Comparison of ENCODE assay signal across 10 mouse cellular contexts in the genomic region with DNA sequence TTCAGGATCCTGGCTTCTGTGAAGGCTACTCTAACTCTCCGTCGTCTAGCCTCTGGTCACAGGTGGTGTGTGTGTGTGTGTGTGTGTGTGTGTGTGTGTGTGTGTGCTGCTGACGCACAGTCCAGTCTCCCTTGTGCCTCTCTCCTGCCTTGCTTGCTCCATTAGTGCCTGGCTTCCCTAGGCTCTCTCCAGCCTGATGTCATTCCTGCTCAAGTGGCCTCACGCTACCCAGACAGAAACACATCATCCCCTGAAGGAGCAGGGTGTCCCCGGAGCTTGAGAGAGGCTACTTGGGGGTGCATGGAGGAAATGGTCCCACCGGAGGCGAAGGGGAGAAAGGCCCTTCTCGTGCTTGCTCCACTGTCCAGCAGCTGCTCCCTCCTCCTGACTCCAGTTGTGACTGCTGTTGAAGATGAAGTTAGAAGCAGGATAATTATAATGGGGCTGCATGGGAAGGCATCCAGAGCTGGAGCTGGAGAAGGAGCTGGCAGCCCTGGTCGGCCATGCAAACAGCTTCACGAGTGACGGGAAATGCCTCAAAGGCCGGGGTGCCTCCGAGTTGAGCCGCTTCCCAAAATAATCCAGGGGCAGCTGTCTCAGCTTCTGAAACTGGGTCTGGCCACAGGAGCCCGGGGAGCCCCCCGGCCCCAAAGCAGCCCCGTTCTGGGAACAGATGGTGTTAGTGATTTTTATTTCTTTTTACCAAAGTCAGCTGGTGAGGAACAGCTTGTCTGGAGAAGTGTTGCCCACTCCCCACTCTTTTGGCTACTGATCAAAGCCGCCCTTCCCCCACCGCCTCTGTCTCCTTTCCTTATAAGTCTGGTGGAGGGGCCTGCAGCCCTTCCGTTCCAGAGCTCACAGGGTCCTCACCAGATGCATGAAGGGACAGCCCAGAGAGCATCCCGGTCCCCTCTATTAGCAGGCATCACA. TPM values are rescaled to one million over a fixed set of nuclear protein-coding genes. Genes with fewer than 3 reads are reported as not detected.
DNase-seq lines count a peak whose midpoint lies in the region; ATAC-seq lines count a peak whose summit lies in the region.
"Had no signal": no experiment of that assay in that cellular context is flagged by ENCODE, and none has a peak within 500 bp of the region (broad histone marks: within the 10 kb centered on the region; RNA-seq: fewer than 3 reads in every experiment).

No protein-coding gene starts in this region.

- H3K9me3 ChIP-seq in forebrain, embryonic 12.5 days = peaks cover 12% of the 10 kb centered on the region; the same call in 1 of the 2 replicates
- no peaks in the 10 kb centered on the region; the same call in 1 of the 2 replicates for H3K9me3 ChIP-seq in forebrain, embryonic 11.5 days (ENCODE audit: control insufficient read depth, low read length)

- WGBS in forebrain, embryonic 12.5 days = 75% methylated on average over 21 of the region's 21 CpGs
- WGBS in forebrain, embryonic 11.5 days = 80% methylated on average over 21 of the region's 21 CpGs

- H3K9ac ChIP-seq in forebrain, embryonic 12.5 days = no peak overlapping the region
- no peak overlapping the region for H3K9ac ChIP-seq in forebrain, embryonic 11.5 days (ENCODE audit: low read length)

- intact Hi-C loops in gastrocnemius, postnatal 14 days (cut with DNase I; ENCODE audit: low total_unique reads) = no loop called here

- H3K4me2 ChIP-seq in forebrain, embryonic 12.5 days = no peak overlapping the region
- H3K4me2 ChIP-seq in forebrain, embryonic 11.5 days (ENCODE audit: low read depth, low read length, severe bottlenecking) = no peak overlapping the region

- no peaks in the 10 kb centered on the region for H3K36me3 ChIP-seq in forebrain, embryonic 12.5 days (replicated peaks)
- no peaks in the 10 kb centered on the region for H3K36me3 ChIP-seq in forebrain, embryonic 11.5 days (ENCODE audit: control insufficient read depth, insufficient read depth, low read length)

- H3K4me1 ChIP-seq in forebrain, embryonic 12.5 days = peaks cover 17% of the 10 kb centered on the region
- 0 out of 2 replicates have a peak, but pooled peaks cover 1% of the 10 kb centered on the region for H3K4me1 ChIP-seq in forebrain, embryonic 11.5 days (replicated peaks; ENCODE audit: control insufficient read depth, insufficient read depth, low read length)

- peak overlapping the region; percentile 32; the same call in 1 of the 2 replicates for H3K27ac ChIP-seq in forebrain, embryonic 12.5 days
- no peak overlapping the region for H3K27ac ChIP-seq in forebrain, embryonic 11.5 days (ENCODE audit: low read depth, low read length)
- H3K27ac ChIP-seq: macrophage had no signal

- ATAC-seq in forebrain, embryonic 12.5 days (ENCODE audit: low FRiP score) = no peak
- ATAC-seq in forebrain, embryonic 11.5 days (replicated peaks; ENCODE audit: low FRiP score) = no peak

- no peak for DNase-seq in forebrain, embryonic 11.5 days (ENCODE audit: low spot score)
- DNase-seq in right cerebral cortex, adult 2 months (ENCODE audit: low spot score in 2 of 2) = peak; percentile 27 to 37
- DNase-seq in right cerebral cortex, adult 18-20 months = no peak
- peak; percentile 30 to 60 for DNase-seq in lung, postnatal 4 days
- no peak for DNase-seq in spleen, postnatal 10 days (ENCODE audit: low spot score in 2 of 2)
- DNase-seq in thymus, postnatal 10 days (ENCODE audit: low spot score in 2 of 2) = no peak
- DNase-seq in gastrocnemius, postnatal 14 days = no peak
- DNase-seq: thymus, adult 2 months had no signal

- no peak overlapping the region for H3K4me3 ChIP-seq in forebrain, embryonic 12.5 days (replicated peaks)
- H3K4me3 ChIP-seq in forebrain, embryonic 11.5 days (ENCODE audit: low read depth, low read length) = no peak overlapping the region

- H3K27me3 ChIP-seq in forebrain, embryonic 12.5 days = no peaks in the 10 kb centered on the region
- H3K27me3 ChIP-seq in forebrain, embryonic 11.5 days (ENCODE audit: control insufficient read depth, insufficient read depth, low read length) = no peaks in the 10 kb centered on the region

RNA-seq across cellular contexts. Expression of gene Parvg, which starts 28.4 kb away (rescaled TPM):
- polyA plus RNA-seq in forebrain, embryonic 12.5 days (2016; fragmentation: Nextera tagmentation; extraction: Ambion mirVana) = 0.60 and 0.61 TPM in 2 replicates
- 0.35 and 0.56 TPM in 2 replicates for polyA plus RNA-seq in forebrain, embryonic 11.5 days (2014; fragmentation: Nextera tagmentation; extraction: Ambion mirVana)
- total RNA-seq in gastrocnemius, postnatal 14 days (2021) = 1 to 10 TPM; 1.2 to 1.5 TPM

Comparison
In these comparisons a context has a peak if more than half of its experiments do, and no peak if none do; other contexts are left out.
1. DNase-seq: peak in right cerebral cortex, adult 2 months (2 of 2) and lung, postnatal 4 days (2 of 2); none in forebrain, embryonic 11.5 days (single experiment), right cerebral cortex, adult 18-20 months (single experiment), spleen, postnatal 10 days (0 of 2), thymus, postnatal 10 days (0 of 2) and gastrocnemius, postnatal 14 days (single experiment).